Mouse (Mus musculus) liver, adult 2 months (tissue): ENCODE measurements around the gene 1600014C10Rik. TPM values are rescaled to one million over a fixed set of nuclear protein-coding genes. Genes with fewer than 3 reads are reported as not detected.

Source experiments
- DNase-seq: peaks from one replicate; pipeline ENCODE4 v3.0.0-alpha.2; 2011; ENCODE audit warnings: low read depth, low spot score; ENCODE audit errors: extremely low read depth
- H3K27ac ChIP-seq: fragments of 200-500 bp; replicated peaks from 2 replicates; pipeline ENCODE4 v1.5.1; 2012; ENCODE audit warnings: low read depth, mild to moderate bottlenecking, control low read depth, inconsistent platforms, low read length; ENCODE audit not compliant: insufficient read depth
- H3K27me3 ChIP-seq: fragments of 200-500 bp; 2 replicates; pipeline ENCODE4 v1.6.1; 2012; ENCODE audit warnings: mild to moderate bottlenecking, moderate library complexity, low read length, inconsistent platforms; ENCODE audit not compliant: control insufficient read depth, insufficient read depth
- H3K36me3 ChIP-seq: fragments of 200-500 bp; 2 replicates; pipeline ENCODE4 v1.6.1; 2012; ENCODE audit warnings: low read length, inconsistent platforms; ENCODE audit not compliant: control insufficient read depth, insufficient read depth
- H3K4me1 ChIP-seq: fragments of 200-500 bp; 2 replicates; pipeline ENCODE4 v1.6.1; 2011; ENCODE audit warnings: low read length; ENCODE audit not compliant: control insufficient read depth, insufficient read depth
- H3K4me3 ChIP-seq: fragments of 200-500 bp; 2 replicates; pipeline ENCODE4 v1.5.1; 2011; ENCODE audit warnings: low read depth, mild to moderate bottlenecking, control low read depth, low read length, moderate library complexity; ENCODE audit not compliant: insufficient read depth
- H3K79me2 ChIP-seq: fragments of 200-500 bp; 2 replicates; pipeline ENCODE4 v1.6.1; 2012; ENCODE audit warnings: inconsistent platforms, mild to moderate bottlenecking, low read length, moderate library complexity; ENCODE audit not compliant: control insufficient read depth, insufficient read depth
- H3K9ac ChIP-seq: fragments of 200-500 bp; 2 replicates; pipeline ENCODE4 v1.6.1; 2012; ENCODE audit warnings: low read depth, mild to moderate bottlenecking, control low read depth, inconsistent platforms, low read length
- CTCF ChIP-seq: fragments of 200-500 bp; IDR thresholded peaks from 2 replicates; pipeline ENCODE4 v1.5.1; 2011; ENCODE audit warnings: low read depth, low read length, control low read depth
- POLR2A ChIP-seq: fragments of 200-500 bp; IDR thresholded peaks from 2 replicates; pipeline ENCODE4 v1.6.1; 2011; ENCODE audit warnings: low read length, control low read depth; ENCODE audit not compliant: insufficient read depth; ENCODE audit errors: extremely low read depth
- WGBS: fragments of 180-500 bp; shearing (Covaris S2); methylation state at CpG from one replicate; pipeline ENCODE4 v1.1.7; 2018; 5-methylcytosine and 5-hydroxymethylcytosine counted together
- polyA plus RNA-seq: library from polyadenylated mRNA; depleted of rRNA; stranded (reverse); fragments of >200 nt; gene quantifications from 2 replicates; pipeline ENCODE4 v1.2.3, GENCODE M21; 2012; rRNA removed
- total RNA-seq: library from RNA; depleted of rRNA; stranded (reverse); fragments of >200 nt; gene quantifications from 2 replicates; pipeline ENCODE4 v1.2.3, GENCODE M21; 2014; rRNA removed

1600014C10Rik gene
- total RNA-seq: 135 and 146 TPM in 2 replicates
- polyA plus RNA-seq: 116 and 202 TPM in 2 replicates

DNA sequence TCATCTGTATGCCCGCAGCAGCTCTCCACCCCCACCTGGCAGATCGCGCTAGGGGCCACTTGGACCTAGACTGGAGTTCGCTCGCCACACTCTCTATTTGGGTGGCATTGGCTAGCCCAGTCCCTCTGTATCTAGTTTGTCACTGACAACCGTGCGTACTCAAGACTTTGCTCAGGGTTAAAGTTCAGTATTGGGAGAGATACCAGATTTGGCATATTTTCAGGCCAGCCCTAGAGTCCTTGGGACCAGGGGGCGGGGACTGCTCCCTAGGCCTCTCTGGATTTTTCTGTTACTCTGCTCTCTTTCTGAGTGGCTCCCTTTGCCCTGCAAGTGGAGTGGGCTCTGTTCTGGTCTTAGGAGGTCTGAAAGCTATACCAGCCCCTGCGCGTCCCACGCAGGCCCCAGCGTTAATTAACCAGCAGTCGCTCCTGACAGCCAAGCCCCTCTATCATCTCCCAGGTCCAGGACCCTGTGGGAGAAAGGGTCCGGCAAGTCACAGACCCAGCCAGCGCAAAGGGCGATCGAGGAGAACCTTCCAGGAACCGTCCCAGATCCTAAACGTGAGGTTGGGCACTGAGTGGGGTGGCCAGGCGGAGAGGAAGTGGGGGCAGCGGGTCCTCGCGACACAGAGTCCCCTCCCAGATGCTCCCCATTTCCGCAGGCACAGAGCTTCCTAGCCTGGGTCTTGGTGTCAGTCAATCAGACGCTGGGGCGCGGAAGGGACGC lies at the start of gene 1600014C10Rik:
Gene 1600014C10Rik, plus strand, starts transcription at position 256 of the 726 bp plus-strand sequence.
- Histone ChIP-seq H3K9ac (peak within 1 kb of the TSS; percentile 85), H3K27ac (peak within 1 kb of the TSS; percentile 99), H3K4me1 (peaks cover 27% of the 10 kb centered on the region), H3K27me3 (no peaks in the 10 kb centered on the region), H3K79me2 (peaks cover 10% of the 10 kb centered on the region; the same call in 1 of the 2 replicates), H3K36me3 (peaks cover under 1% of the 10 kb centered on the region), H3K4me3 (peak within 1 kb of the TSS; percentile 78)
- TF ChIP-seq POLR2A: peak; percentile 54; the same call in 1 of the 2 replicates
- no peak for TF ChIP-seq CTCF
- DNase-seq: peak; percentile 98
- 2% methylated on average over 28 of the region's 28 CpGs for WGBS

DNA sequence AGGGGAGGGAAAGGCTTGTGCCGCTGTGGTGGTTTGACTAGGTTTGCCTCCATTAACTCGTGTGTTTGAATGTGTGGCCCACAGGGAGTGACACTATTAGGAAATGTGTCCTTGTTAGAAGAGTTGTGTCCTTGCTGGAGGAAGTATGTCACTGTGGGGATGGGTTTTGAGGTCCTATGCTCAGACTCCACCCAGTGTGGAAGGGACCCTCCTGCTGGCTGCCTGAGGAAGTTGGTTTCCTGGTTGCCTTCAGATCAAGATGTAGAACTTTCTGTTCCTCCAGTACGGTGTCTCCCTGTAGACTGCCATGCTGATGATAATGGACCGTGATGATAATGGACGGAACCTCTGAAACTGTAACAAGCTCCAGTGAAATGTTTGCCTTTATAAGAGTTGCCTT lies 48.5 kb upstream of the 1600014C10Rik start:
- no peak for DNase-seq
- H3K79me2 ChIP-seq: no peaks in the 10 kb centered on the region
- no peaks in the 10 kb centered on the region for H3K36me3 ChIP-seq
- no peaks in the 10 kb centered on the region for H3K27me3 ChIP-seq
- no peak overlapping the region for H3K4me3 ChIP-seq
- no peaks in the 10 kb centered on the region for H3K4me1 ChIP-seq
- TF ChIP-seq CTCF (no peak), POLR2A (no peak)
- H3K9ac ChIP-seq: no peak overlapping the region
- H3K27ac ChIP-seq: no peak overlapping the region
- WGBS: 84% methylated on average over 5 of the region's 5 CpGs

DNA sequence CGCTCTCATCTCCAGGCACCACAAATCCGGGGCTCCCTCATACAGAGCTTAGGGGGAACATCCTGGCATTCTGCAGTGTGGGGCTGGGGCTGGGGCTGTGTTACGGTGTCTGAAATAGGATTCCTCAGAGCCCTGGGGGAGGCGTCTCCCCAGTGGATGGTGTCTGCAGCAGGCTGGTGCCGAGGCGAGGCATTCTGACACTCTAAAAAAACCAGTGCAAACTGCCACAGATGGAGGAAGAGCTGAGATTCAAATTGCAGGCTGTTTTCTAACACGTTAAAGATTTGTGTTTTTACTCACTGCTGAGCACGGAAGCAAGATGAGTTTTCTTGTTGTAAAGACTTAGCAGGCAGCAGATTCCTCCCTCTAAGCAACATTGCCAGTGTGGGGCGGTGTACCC lies 42.7 kb upstream of the 1600014C10Rik start:
- Histone ChIP-seq H3K9ac (no peak overlapping the region), H3K4me3 (no peak overlapping the region), H3K4me1 (no peaks in the 10 kb centered on the region), H3K27ac (no peak overlapping the region), H3K79me2 (no peaks in the 10 kb centered on the region), H3K36me3 (no peaks in the 10 kb centered on the region), H3K27me3 (no peaks in the 10 kb centered on the region)
- 68% methylated on average over 9 of the region's 9 CpGs for WGBS
- DNase-seq: no peak
- no peak for TF ChIP-seq CTCF
- TF ChIP-seq POLR2A: no peak

DNA sequence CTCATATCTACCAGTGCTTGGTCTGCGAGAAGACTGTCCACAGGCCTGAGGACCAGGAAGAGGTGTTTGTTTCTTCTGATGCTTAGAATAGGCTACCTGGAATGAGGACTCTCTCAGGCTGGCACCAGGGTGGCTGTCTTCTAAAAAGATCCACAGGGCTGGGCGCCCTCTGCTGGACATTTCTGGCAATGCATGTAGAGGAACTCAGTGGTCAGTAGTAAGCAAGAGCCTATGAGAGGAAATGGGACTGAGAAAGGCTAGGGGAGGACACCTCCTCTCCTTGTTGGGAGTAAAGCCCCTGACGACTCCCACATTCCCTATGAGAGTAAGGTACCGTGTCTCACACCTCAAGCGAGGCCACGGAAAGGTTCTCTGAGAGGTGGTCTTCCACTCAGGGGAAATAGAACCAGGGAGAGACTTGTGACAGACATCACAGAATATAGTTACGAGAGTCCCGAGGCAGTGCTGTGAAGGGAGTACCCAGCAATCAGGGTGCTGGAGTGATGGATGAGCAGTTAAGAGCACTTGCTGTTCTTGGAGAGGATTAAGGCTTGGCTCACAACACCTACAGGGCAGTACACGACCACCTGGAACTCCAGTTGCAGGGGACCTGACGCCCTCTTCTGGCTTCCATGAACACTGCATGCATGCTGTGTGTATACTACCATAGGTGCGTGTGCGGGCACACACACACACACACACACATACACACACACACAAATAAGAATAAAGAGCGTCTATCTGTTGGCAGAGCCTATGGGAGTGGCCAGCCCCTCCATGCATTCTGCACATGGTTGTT lies 41.1 kb upstream of the 1600014C10Rik start:
- no peaks in the 10 kb centered on the region for H3K4me1 ChIP-seq
- DNase-seq: peak; percentile 61
- WGBS: 65% methylated on average over 13 of the region's 13 CpGs

DNA sequence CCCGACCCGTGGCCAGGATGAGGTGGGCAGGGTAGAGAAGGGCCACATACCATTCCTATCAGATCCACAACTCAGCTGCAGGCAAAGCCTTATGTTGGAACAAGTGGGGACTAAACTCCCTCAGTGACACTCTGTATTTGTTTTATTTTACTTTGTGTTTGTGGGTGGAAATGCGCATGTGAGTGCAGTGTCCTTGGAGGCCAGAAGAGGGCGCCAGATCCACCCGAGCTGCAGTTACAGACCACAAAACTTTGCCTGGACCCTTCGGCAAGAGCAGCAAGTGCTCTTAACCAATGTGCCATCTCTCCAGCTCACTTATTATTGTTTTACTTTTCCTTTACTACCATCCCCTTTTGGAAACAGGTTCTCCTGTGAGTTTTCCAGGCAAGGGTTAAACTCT lies 35.5 kb upstream of the 1600014C10Rik start:
- Histone ChIP-seq H3K4me1 (no peaks in the 10 kb centered on the region), H3K27me3 (no peaks in the 10 kb centered on the region), H3K4me3 (no peak overlapping the region), H3K9ac (no peak overlapping the region), H3K36me3 (no peaks in the 10 kb centered on the region), H3K79me2 (no peaks in the 10 kb centered on the region), H3K27ac (no peak overlapping the region)
- 85% methylated on average over 6 of the region's 6 CpGs for WGBS
- DNase-seq: no peak
- TF ChIP-seq CTCF (no peak), POLR2A (no peak)

More for the DNA sequence above, 41.1 kb upstream of the 1600014C10Rik start:
- H3K27me3 ChIP-seq: no peaks in the 10 kb centered on the region
- no peak overlapping the region for H3K27ac ChIP-seq
- no peaks in the 10 kb centered on the region for H3K79me2 ChIP-seq
- H3K4me3 ChIP-seq: no peak overlapping the region
- TF ChIP-seq CTCF (peak; percentile 85), POLR2A (no peak)
- H3K36me3 ChIP-seq: no peaks in the 10 kb centered on the region
- no peak overlapping the region for H3K9ac ChIP-seq
